Mouse (Mus musculus): ENCODE results near the gene Tfap2d.

GRCm38 (mm10) chr1:19211546-19212154 is 108.8 kb downstream of the Tfap2d start:
- TF ChIP-seq POLR2A (IDR thresholded peaks at IDR 0.05; ENCODE audit: control insufficient read depth, low read depth, low read length): no peak
- no peak for TF ChIP-seq CTCF (IDR thresholded peaks at IDR 0.05; ENCODE audit: control insufficient read depth, insufficient read depth, insufficient replicate concordance, low read depth, low read length)

Measured in testis, adult 2 months (tissue).